Mouse (Mus musculus): Measurements from ENCODE around the gene Gtdc1. TPM values are rescaled to one million over a fixed set of nuclear protein-coding genes. Genes with fewer than 3 reads are reported as not detected.

Gtdc1 gene
- polyA plus RNA-seq, 1 experiment from 2014 or later = 17.4 TPM

- Histone ChIP-seq H3K27ac (ENCODE audit: low read length) (no peak overlapping the region), H3K4me2 (ENCODE audit: low read length) (no peak overlapping the region), H3K4me1 (ENCODE audit: control insufficient read depth, insufficient read depth, low read length) (no peaks in the 10 kb centered on the region), H3K36me3 (ENCODE audit: control insufficient read depth, insufficient read depth, low read length) (no peaks in the 10 kb centered on the region), H3K9ac (ENCODE audit: low read depth, low read length) (no peak overlapping the region), H3K27me3 (ENCODE audit: control insufficient read depth, insufficient read depth, low read depth, low read length) (no peaks in the 10 kb centered on the region), H3K4me3 (ENCODE audit: low read depth, low read length) (no peak overlapping the region), H3K9me3 (replicated peaks; ENCODE audit: control insufficient read depth, low read length, poor library complexity, severe bottlenecking) (peaks cover 4% of the 10 kb centered on the region; the same call in 1 of the 2 replicates)
- WGBS = 97% methylated on average over 4 of the region's 4 CpGs
- ATAC-seq = no peak
Observed at GRCm38 (mm10) chr2:44782746-44783145, 144.7 kb downstream of the Gtdc1 start.

- WGBS = 100% methylated on average over 2 of the region's 2 CpGs
- no peak for ATAC-seq
- Histone ChIP-seq H3K4me1 (ENCODE audit: control insufficient read depth, insufficient read depth, low read length) (no peaks in the 10 kb centered on the region), H3K27me3 (ENCODE audit: control insufficient read depth, insufficient read depth, low read depth, low read length) (no peaks in the 10 kb centered on the region), H3K9me3 (replicated peaks; ENCODE audit: control insufficient read depth, low read length, poor library complexity, severe bottlenecking) (peaks cover 4% of the 10 kb centered on the region; the same call in 1 of the 2 replicates), H3K36me3 (ENCODE audit: control insufficient read depth, insufficient read depth, low read length) (no peaks in the 10 kb centered on the region), H3K9ac (ENCODE audit: low read depth, low read length) (no peak overlapping the region), H3K27ac (ENCODE audit: low read length) (no peak overlapping the region), H3K4me2 (ENCODE audit: low read length) (no peak overlapping the region), H3K4me3 (ENCODE audit: low read depth, low read length) (no peak overlapping the region)
Observed at GRCm38 (mm10) chr2:44780961-44781360, 146.5 kb downstream of the Gtdc1 start.

GRCm38 (mm10) chr2:44763898-44764297 is 163.6 kb downstream of the Gtdc1 start:
- H3K27ac ChIP-seq (ENCODE audit: low read length) = no peak overlapping the region
- 70% methylated on average over 1 of the region's 1 CpGs for WGBS
- H3K4me3 ChIP-seq (ENCODE audit: low read depth, low read length) = no peak overlapping the region
- no peaks in the 10 kb centered on the region for H3K36me3 ChIP-seq (ENCODE audit: control insufficient read depth, insufficient read depth, low read length)
- H3K27me3 ChIP-seq (ENCODE audit: control insufficient read depth, insufficient read depth, low read depth, low read length) = no peaks in the 10 kb centered on the region
- no peak for ATAC-seq
- H3K9me3 ChIP-seq (replicated peaks; ENCODE audit: control insufficient read depth, low read length, poor library complexity, severe bottlenecking) = no peaks in the 10 kb centered on the region
- H3K9ac ChIP-seq (ENCODE audit: low read depth, low read length) = no peak overlapping the region
- H3K4me2 ChIP-seq (ENCODE audit: low read length) = no peak overlapping the region
- H3K4me1 ChIP-seq (ENCODE audit: control insufficient read depth, insufficient read depth, low read length) = no peaks in the 10 kb centered on the region

GRCm38 (mm10) chr2:44736618-44737017 is 190.8 kb downstream of the Gtdc1 start:
- H3K4me2 ChIP-seq (ENCODE audit: low read length) = no peak overlapping the region
- H3K4me3 ChIP-seq (ENCODE audit: low read depth, low read length) = no peak overlapping the region
- H3K4me1 ChIP-seq (ENCODE audit: control insufficient read depth, insufficient read depth, low read length) = no peaks in the 10 kb centered on the region
- H3K9ac ChIP-seq (ENCODE audit: low read depth, low read length) = no peak overlapping the region
- no peak overlapping the region for H3K27ac ChIP-seq (ENCODE audit: low read length)
- no peak for ATAC-seq
- no peaks in the 10 kb centered on the region for H3K36me3 ChIP-seq (ENCODE audit: control insufficient read depth, insufficient read depth, low read length)
- no peaks in the 10 kb centered on the region for H3K27me3 ChIP-seq (ENCODE audit: control insufficient read depth, insufficient read depth, low read depth, low read length)
- H3K9me3 ChIP-seq (replicated peaks; ENCODE audit: control insufficient read depth, low read length, poor library complexity, severe bottlenecking) = no peaks in the 10 kb centered on the region
- WGBS = 95% methylated on average over 1 of the region's 1 CpGs

GRCm38 (mm10) chr2:44721461-44721860 is 206.0 kb downstream of the Gtdc1 start:
- H3K36me3 ChIP-seq (ENCODE audit: control insufficient read depth, insufficient read depth, low read length) = no peaks in the 10 kb centered on the region
- no peaks in the 10 kb centered on the region for H3K27me3 ChIP-seq (ENCODE audit: control insufficient read depth, insufficient read depth, low read depth, low read length)

GRCm38 (mm10) chr2:44705883-44706615 is 221.4 kb downstream of the Gtdc1 start:
- H3K36me3 ChIP-seq (ENCODE audit: control insufficient read depth, insufficient read depth, low read length) = no peaks in the 10 kb centered on the region
- no peak overlapping the region for H3K4me2 ChIP-seq (ENCODE audit: low read length)
- H3K27ac ChIP-seq (ENCODE audit: low read length) = peak overlapping the region; percentile 37; the same call in 1 of the 2 replicates
- H3K4me3 ChIP-seq (ENCODE audit: low read depth, low read length) = no peak overlapping the region
- H3K9ac ChIP-seq (ENCODE audit: low read depth, low read length) = no peak overlapping the region
- ATAC-seq = 0 out of 2 replicates have a peak, but pooled peaks have one; percentile 25
- 70% methylated on average over 4 of the region's 4 CpGs for WGBS
- H3K27me3 ChIP-seq (ENCODE audit: control insufficient read depth, insufficient read depth, low read depth, low read length) = no peaks in the 10 kb centered on the region
- peaks cover 3% of the 10 kb centered on the region; the same call in 1 of the 2 replicates for H3K4me1 ChIP-seq (ENCODE audit: control insufficient read depth, insufficient read depth, low read length)
- H3K9me3 ChIP-seq (replicated peaks; ENCODE audit: control insufficient read depth, low read length, poor library complexity, severe bottlenecking) = no peaks in the 10 kb centered on the region

More at GRCm38 (mm10) chr2:44721461-44721860, 206.0 kb downstream of the Gtdc1 start:
- ATAC-seq = no peak
- no peak overlapping the region for H3K4me3 ChIP-seq (ENCODE audit: low read depth, low read length)
- H3K9ac ChIP-seq (ENCODE audit: low read depth, low read length) = no peak overlapping the region
- H3K4me2 ChIP-seq (ENCODE audit: low read length) = no peak overlapping the region
- H3K27ac ChIP-seq (ENCODE audit: low read length) = no peak overlapping the region
- no peaks in the 10 kb centered on the region for H3K9me3 ChIP-seq (replicated peaks; ENCODE audit: control insufficient read depth, low read length, poor library complexity, severe bottlenecking)
- H3K4me1 ChIP-seq (ENCODE audit: control insufficient read depth, insufficient read depth, low read length) = no peaks in the 10 kb centered on the region

- H3K4me2 ChIP-seq (ENCODE audit: low read length) = no peak overlapping the region
- H3K27me3 ChIP-seq (ENCODE audit: control insufficient read depth, insufficient read depth, low read depth, low read length) = no peaks in the 10 kb centered on the region
- no peak overlapping the region for H3K27ac ChIP-seq (ENCODE audit: low read length)
- no peaks in the 10 kb centered on the region for H3K36me3 ChIP-seq (ENCODE audit: control insufficient read depth, insufficient read depth, low read length)
- H3K9me3 ChIP-seq (replicated peaks; ENCODE audit: control insufficient read depth, low read length, poor library complexity, severe bottlenecking) = no peaks in the 10 kb centered on the region
- H3K4me1 ChIP-seq (ENCODE audit: control insufficient read depth, insufficient read depth, low read length) = no peaks in the 10 kb centered on the region
- ATAC-seq = no peak
- no peak overlapping the region for H3K4me3 ChIP-seq (ENCODE audit: low read depth, low read length)
- no peak overlapping the region for H3K9ac ChIP-seq (ENCODE audit: low read depth, low read length)
- 33% methylated on average over 4 of the region's 4 CpGs for WGBS
Observed at GRCm38 (mm10) chr2:44700276-44700675, 227.2 kb downstream of the Gtdc1 start.

GRCm38 (mm10) chr2:44696441-44696840 is 231.0 kb downstream of the Gtdc1 start:
- no peak overlapping the region for H3K27ac ChIP-seq (ENCODE audit: low read length)

GRCm38 (mm10) chr2:44693898-44694297 is 233.6 kb downstream of the Gtdc1 start:
- Histone ChIP-seq H3K4me2 (ENCODE audit: low read length) (no peak overlapping the region), H3K27ac (ENCODE audit: low read length) (no peak overlapping the region), H3K9me3 (replicated peaks; ENCODE audit: control insufficient read depth, low read length, poor library complexity, severe bottlenecking) (no peaks in the 10 kb centered on the region), H3K27me3 (ENCODE audit: control insufficient read depth, insufficient read depth, low read depth, low read length) (no peaks in the 10 kb centered on the region), H3K4me1 (ENCODE audit: control insufficient read depth, insufficient read depth, low read length) (no peaks in the 10 kb centered on the region), H3K4me3 (ENCODE audit: low read depth, low read length) (no peak overlapping the region), H3K36me3 (ENCODE audit: control insufficient read depth, insufficient read depth, low read length) (no peaks in the 10 kb centered on the region), H3K9ac (ENCODE audit: low read depth, low read length) (no peak overlapping the region)
- 29% methylated on average over 1 of the region's 1 CpGs for WGBS
- ATAC-seq = no peak

More at GRCm38 (mm10) chr2:44696441-44696840, 231.0 kb downstream of the Gtdc1 start:
- WGBS = 36% methylated on average over 3 of the region's 3 CpGs
- H3K9ac ChIP-seq (ENCODE audit: low read depth, low read length) = no peak overlapping the region
- no peaks in the 10 kb centered on the region for H3K27me3 ChIP-seq (ENCODE audit: control insufficient read depth, insufficient read depth, low read depth, low read length)
- no peak overlapping the region for H3K4me2 ChIP-seq (ENCODE audit: low read length)
- no peak for ATAC-seq
- no peaks in the 10 kb centered on the region for H3K9me3 ChIP-seq (replicated peaks; ENCODE audit: control insufficient read depth, low read length, poor library complexity, severe bottlenecking)
- H3K4me1 ChIP-seq (ENCODE audit: control insufficient read depth, insufficient read depth, low read length) = no peaks in the 10 kb centered on the region
- no peaks in the 10 kb centered on the region for H3K36me3 ChIP-seq (ENCODE audit: control insufficient read depth, insufficient read depth, low read length)
- no peak overlapping the region for H3K4me3 ChIP-seq (ENCODE audit: low read depth, low read length)
